ENCODE assay signal across 12 mouse cellular contexts in the genomic region with DNA sequence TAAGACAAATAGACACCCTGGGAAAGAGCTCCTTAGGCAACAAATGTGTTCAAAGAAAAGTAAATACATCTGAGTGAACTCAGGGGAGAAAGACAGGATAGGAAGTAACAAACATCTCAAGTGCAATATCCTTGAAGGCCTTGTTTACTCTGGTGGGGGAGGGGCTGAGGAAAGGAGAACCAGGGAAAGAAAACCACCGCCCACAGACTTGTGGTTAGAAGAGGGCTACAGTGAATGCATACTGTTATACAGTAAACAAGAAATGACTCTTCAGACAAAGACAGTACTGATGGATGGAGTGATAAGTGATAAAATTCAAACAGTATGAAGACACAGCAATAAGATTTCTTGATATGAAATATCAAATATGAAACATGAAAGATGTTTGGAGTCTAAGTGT.
DNase-seq lines count a peak whose midpoint lies in the region; ATAC-seq and TF ChIP-seq lines count a peak whose summit lies in the region.
"Had no signal": no experiment of that assay in that cellular context is flagged by ENCODE, and none has a peak within 500 bp of the region (broad histone marks: within the 10 kb centered on the region; RNA-seq: fewer than 3 reads in every experiment).

No protein-coding gene starts in this region.

- H3K4me2 ChIP-seq in liver, postnatal 0 days (ENCODE audit: low read depth, low read length), result no peak overlapping the region
- no peak overlapping the region for H3K4me2 ChIP-seq in hindbrain, embryonic 11.5 days (replicated peaks; ENCODE audit: low read depth, low read length)
- H3K4me2 ChIP-seq: embryonic facial prominence, embryonic 12.5 days; forebrain, embryonic 15.5 days had no signal

- TF ChIP-seq EP300 in liver, postnatal 0 days (IDR thresholded peaks at IDR 0.05; ENCODE audit: low read depth), result no peak

- peak; percentile 42 for DNase-seq in liver
- DNase-seq in liver, postnatal 0 days, result no peak
- peak; percentile 3 for DNase-seq in R1 (ENCODE audit: low read depth, low spot score)
- DNase-seq in lung, postnatal 10 days, result peak; percentile 61
- peak; percentile 31 for DNase-seq in thymus, postnatal 14 days
- no peak for DNase-seq in gastrocnemius, postnatal 25 days
- DNase-seq in heart, adult 9 months (ENCODE audit: low spot score in 2 of 2), result no peak
- no peak for DNase-seq in hindbrain, embryonic 11.5 days (ENCODE audit: low spot score)

- H3K36me3 ChIP-seq in liver, postnatal 0 days (replicated peaks; ENCODE audit: insufficient read depth, low read length), result peaks cover 6% of the 10 kb centered on the region
- H3K36me3 ChIP-seq in hindbrain, embryonic 11.5 days (ENCODE audit: control insufficient read depth, insufficient read depth, low read length), result no peaks in the 10 kb centered on the region
- H3K36me3 ChIP-seq: embryonic facial prominence, embryonic 12.5 days; forebrain, embryonic 15.5 days; heart, embryonic 10.5 days had no signal

- 46% methylated on average over 1 of the region's 1 CpGs for WGBS in liver, postnatal 0 days (ENCODE audit: insufficient replicate concordance)
- 65% methylated on average over 1 of the region's 1 CpGs for WGBS in hindbrain, embryonic 11.5 days

- no peaks in the 10 kb centered on the region for H3K27me3 ChIP-seq in liver, postnatal 0 days (ENCODE audit: insufficient read depth, low read length)
- H3K27me3 ChIP-seq in hindbrain, embryonic 11.5 days (ENCODE audit: control insufficient read depth, insufficient read depth, low read length), result no peaks in the 10 kb centered on the region
- H3K27me3 ChIP-seq: embryonic facial prominence, embryonic 12.5 days; forebrain, embryonic 15.5 days had no signal

- H3K4me3 ChIP-seq in liver, postnatal 0 days (ENCODE audit: low read depth, low read length), result no peak overlapping the region
- H3K4me3 ChIP-seq in hindbrain, embryonic 11.5 days (ENCODE audit: low read depth, low read length), result no peak overlapping the region
- H3K4me3 ChIP-seq: embryonic facial prominence, embryonic 12.5 days; forebrain, embryonic 15.5 days; heart, embryonic 10.5 days had no signal

- H3K9me3 ChIP-seq in liver, postnatal 0 days (ENCODE audit: low read length), result no peaks in the 10 kb centered on the region
- no peaks in the 10 kb centered on the region for H3K9me3 ChIP-seq in hindbrain, embryonic 11.5 days (ENCODE audit: control insufficient read depth, low read length)
- H3K9me3 ChIP-seq: embryonic facial prominence, embryonic 12.5 days; forebrain, embryonic 15.5 days; heart, embryonic 10.5 days had no signal

- no peak for TF ChIP-seq CTCF in liver, postnatal 0 days (IDR thresholded peaks at IDR 0.05; ENCODE audit: low read depth)

- no peak overlapping the region for H3K9ac ChIP-seq in liver, postnatal 0 days (replicated peaks)
- no peak overlapping the region for H3K9ac ChIP-seq in hindbrain, embryonic 11.5 days (ENCODE audit: low read depth, low read length)
- H3K9ac ChIP-seq: embryonic facial prominence, embryonic 12.5 days; forebrain, embryonic 15.5 days had no signal

- 0 out of 2 replicates have a peak, but pooled peaks cover 3% of the 10 kb centered on the region for H3K4me1 ChIP-seq in liver, postnatal 0 days (ENCODE audit: insufficient read depth)
- no peaks in the 10 kb centered on the region for H3K4me1 ChIP-seq in hindbrain, embryonic 11.5 days (replicated peaks; ENCODE audit: control insufficient read depth, insufficient read depth, low read length)
- H3K4me1 ChIP-seq: embryonic facial prominence, embryonic 12.5 days; heart, embryonic 10.5 days had no signal

- H3K27ac ChIP-seq in liver, postnatal 0 days (ENCODE audit: low read depth), result no peak overlapping the region
- H3K27ac ChIP-seq in hindbrain, embryonic 11.5 days (ENCODE audit: low read depth, low read length), result no peak overlapping the region
- H3K27ac ChIP-seq: embryonic facial prominence, embryonic 12.5 days; forebrain, embryonic 15.5 days; heart, embryonic 10.5 days; hindbrain, postnatal 0 days had no signal

- no peak for ATAC-seq in liver, postnatal 0 days
- ATAC-seq in hindbrain, embryonic 11.5 days (ENCODE audit: low FRiP score), result no peak
- ATAC-seq: forebrain, embryonic 15.5 days; hindbrain, postnatal 0 days had no signal

Comparison
In these comparisons a context has a peak if more than half of its experiments do, and no peak if none do; other contexts are left out.
1. DNase-seq: peak in liver (single experiment), R1 (single experiment), lung, postnatal 10 days (single experiment) and thymus, postnatal 14 days (single experiment); none in liver, postnatal 0 days (single experiment), gastrocnemius, postnatal 25 days (single experiment), heart, adult 9 months (0 of 2) and hindbrain, embryonic 11.5 days (single experiment).